Mouse (Mus musculus) MEL (cell line): ENCODE measurements around the gene Ifitm10. TPM values are rescaled to one million over a fixed set of nuclear protein-coding genes. Genes with fewer than 3 reads are reported as not detected.

ENCODE experiments used
- DNase-seq: peaks from one replicate; pipeline ENCODE4 v3.0.0; 2011; ENCODE audit warnings: low read depth, low spot score
- H3K27ac ChIP-seq: 2 replicates; pipeline ENCODE4 v1.5.1; 2012; ENCODE audit warnings: low read depth, mild to moderate bottlenecking, control low read depth, low read length, moderate library complexity; ENCODE audit not compliant: control insufficient read depth
- H3K27me3 ChIP-seq, 2 experiments: fragments of 150-350 bp in 1 of 2; sonication (generic) in 1 of 2; 2 replicates each; pipeline ENCODE4 v1.6.1; 2012; ENCODE audit warnings: low read length in 2 of 2, mild to moderate bottlenecking in 2 of 2, improper control_type of control experiment in 1 of 2, moderate library complexity in 1 of 2; ENCODE audit not compliant: insufficient read depth in 2 of 2, control insufficient read depth in 1 of 2
- H3K36me3 ChIP-seq, 2 experiments: 2 replicates each; pipeline ENCODE4 v1.6.1; 2012 to 2014; ENCODE audit warnings: low read length in 2 of 2, improper control_type of control experiment in 1 of 2, inconsistent platforms in 1 of 2, mild to moderate bottlenecking in 1 of 2; ENCODE audit not compliant: insufficient read depth in 2 of 2, control insufficient read depth in 1 of 2
- H3K4me1 ChIP-seq, 2 experiments: fragments of 150-350 bp in 1 of 2; sonication (generic) in 1 of 2; 2 replicates each; pipeline ENCODE4 v1.6.1; 2012; ENCODE audit warnings: low read length in 2 of 2, improper control_type of control experiment in 1 of 2, mild to moderate bottlenecking in 1 of 2; ENCODE audit not compliant: insufficient read depth in 2 of 2, control insufficient read depth in 1 of 2
- H3K4me3 ChIP-seq, 2 experiments: fragments of 150-350 bp in 1 of 2; sonication (generic) in 1 of 2; 2 replicates each; pipeline ENCODE4 v1.5.1; 2012; ENCODE audit warnings: low read depth in 2 of 2, low read length in 2 of 2, mild to moderate bottlenecking in 2 of 2, moderate library complexity in 2 of 2, control low read depth in 1 of 2, improper control_type of control experiment in 1 of 2; ENCODE audit not compliant: control insufficient read depth in 1 of 2, insufficient read depth in 1 of 2
- H3K79me2 ChIP-seq: 2 replicates; pipeline ENCODE4 v1.6.1; 2012; ENCODE audit warnings: mild to moderate bottlenecking, low read length, moderate library complexity; ENCODE audit not compliant: control insufficient read depth, poor library complexity, insufficient read depth
- H3K9ac ChIP-seq: 2 replicates; pipeline ENCODE4 v1.6.1; 2012; ENCODE audit warnings: low read depth, mild to moderate bottlenecking, control low read depth, low read length, moderate library complexity; ENCODE audit not compliant: control insufficient read depth, poor library complexity, severe bottlenecking
- H3K9me3 ChIP-seq: fragments of 150-350 bp; sonication (generic); replicated peaks from 2 replicates; pipeline ENCODE4 v1.6.1; 2012; ENCODE audit warnings: mild to moderate bottlenecking, low read length, improper control_type of control experiment, moderate library complexity; ENCODE audit not compliant: insufficient read depth
- BHLHE40 ChIP-seq: IDR thresholded peaks from 2 replicates; pipeline ENCODE4 v1.6.1; 2012; ENCODE audit warnings: low read depth, mild to moderate bottlenecking, inconsistent platforms, low read length, improper control_type of control experiment, borderline replicate concordance
- CHD2 ChIP-seq: IDR thresholded peaks from 2 replicates; pipeline ENCODE4 v1.6.1; 2011; ENCODE audit warnings: low read length, improper control_type of control experiment
- CTCF ChIP-seq, 3 experiments: IDR thresholded peaks in 2 of 3; conservative IDR thresholded peaks in 1 of 3; 2 replicates each; pipeline ENCODE4 v1.5.1; 2011 to 2012; ENCODE audit warnings: low read length in 3 of 3, low read depth in 2 of 3, mild to moderate bottlenecking in 2 of 3, improper control_type of control experiment in 1 of 3, inconsistent platforms in 1 of 3, mixed read lengths in 1 of 3, moderate library complexity in 1 of 3; ENCODE audit not compliant: control insufficient read depth in 1 of 3, insufficient read depth in 1 of 3, poor library complexity in 1 of 3, severe bottlenecking in 1 of 3
- E2F4 ChIP-seq: IDR thresholded peaks from 2 replicates; pipeline ENCODE4 v1.6.1; 2011; ENCODE audit warnings: low read depth, low read length, improper control_type of control experiment, borderline replicate concordance
- ELF1 ChIP-seq: IDR thresholded peaks from 2 replicates; pipeline ENCODE4 v1.6.1; 2014; ENCODE audit warnings: low read depth, mild to moderate bottlenecking, inconsistent platforms, low read length, improper control_type of control experiment, moderate library complexity
- EP300 ChIP-seq, 2 experiments: IDR thresholded peaks; 2 replicates each; pipeline ENCODE4 v1.6.1; 2011; ENCODE audit warnings: improper control_type of control experiment in 2 of 2, low read length in 2 of 2, low read depth in 1 of 2, mild to moderate bottlenecking in 1 of 2
- ETS1 ChIP-seq: IDR thresholded peaks from 2 replicates; pipeline ENCODE4 v1.6.1; 2012; ENCODE audit warnings: low read depth, mild to moderate bottlenecking, inconsistent platforms, low read length, improper control_type of control experiment, moderate library complexity
- GATA1 ChIP-seq: IDR thresholded peaks from 2 replicates; pipeline ENCODE4 v1.6.1; 2011; ENCODE audit warnings: low read depth, low read length, improper control_type of control experiment
- HCFC1 ChIP-seq: IDR thresholded peaks from 2 replicates; pipeline ENCODE4 v1.6.1; 2012; ENCODE audit warnings: low read depth, mild to moderate bottlenecking, inconsistent platforms, low read length, improper control_type of control experiment, moderate library complexity
- JUND ChIP-seq: IDR thresholded peaks from 2 replicates; pipeline ENCODE4 v1.6.1; 2011; ENCODE audit warnings: low read depth, mild to moderate bottlenecking, improper control_type of control experiment, low read length
- KAT2A ChIP-seq: conservative IDR thresholded peaks from 2 replicates; pipeline ENCODE4 v1.6.1; 2012; ENCODE audit warnings: low read depth, low read length, improper control_type of control experiment, inconsistent platforms
- MAX ChIP-seq: IDR thresholded peaks from 2 replicates; pipeline ENCODE4 v1.6.1; 2011; ENCODE audit warnings: low read length, improper control_type of control experiment
- MXI1 ChIP-seq: IDR thresholded peaks from 2 replicates; pipeline ENCODE4 v1.6.1; 2011; ENCODE audit warnings: mild to moderate bottlenecking, low read depth, low read length, improper control_type of control experiment
- MYB ChIP-seq: IDR thresholded peaks from 2 replicates; pipeline ENCODE4 v1.6.1; 2011; ENCODE audit warnings: mild to moderate bottlenecking, low read depth, low read length, improper control_type of control experiment
- MYC ChIP-seq: IDR thresholded peaks from 2 replicates; pipeline ENCODE4 v1.6.1; 2011; ENCODE audit warnings: low read depth, mild to moderate bottlenecking, low read length, improper control_type of control experiment, moderate library complexity
- NELFE ChIP-seq: IDR thresholded peaks from 2 replicates; pipeline ENCODE4 v1.6.1; 2011; ENCODE audit warnings: low read depth, low read length, improper control_type of control experiment
- NRF1 ChIP-seq: IDR thresholded peaks from 2 replicates; pipeline ENCODE4 v1.6.1; 2014; ENCODE audit warnings: low read depth, mild to moderate bottlenecking, inconsistent platforms, low read length, improper control_type of control experiment, moderate library complexity; ENCODE audit not compliant: poor library complexity, insufficient read depth, severe bottlenecking
- POLR2A ChIP-seq, 2 experiments: IDR thresholded peaks; 2 replicates each; pipeline ENCODE4 v1.6.1; 2011 to 2012; ENCODE audit warnings: low read length in 2 of 2, mild to moderate bottlenecking in 2 of 2, control low read depth in 1 of 2, improper control_type of control experiment in 1 of 2, low read depth in 1 of 2, moderate library complexity in 1 of 2; ENCODE audit not compliant: control insufficient read depth in 1 of 2, insufficient read depth in 1 of 2, poor library complexity in 1 of 2
- RAD21 ChIP-seq: IDR thresholded peaks from 2 replicates; pipeline ENCODE4 v1.6.1; 2011; ENCODE audit warnings: mild to moderate bottlenecking, low read depth, low read length, improper control_type of control experiment
- RCOR1 ChIP-seq: IDR thresholded peaks from 2 replicates; pipeline ENCODE4 v1.6.1; 2012; ENCODE audit warnings: low read depth, mild to moderate bottlenecking, inconsistent platforms, low read length, improper control_type of control experiment
- TAL1 ChIP-seq: IDR thresholded peaks from 2 replicates; pipeline ENCODE4 v1.6.1; 2012; ENCODE audit warnings: mild to moderate bottlenecking, inconsistent platforms, low read length, moderate library complexity, mixed read lengths
- TBP ChIP-seq: IDR thresholded peaks from 2 replicates; pipeline ENCODE4 v1.8.0; 2011; ENCODE audit warnings: low read depth, low read length, improper control_type of control experiment
- USF2 ChIP-seq, 2 experiments: IDR thresholded peaks; 2 replicates each; pipeline ENCODE4 v1.6.1; 2011 to 2012; ENCODE audit warnings: improper control_type of control experiment in 2 of 2, low read length in 2 of 2, borderline replicate concordance in 1 of 2, inconsistent platforms in 1 of 2, low read depth in 1 of 2, mild to moderate bottlenecking in 1 of 2; ENCODE audit not compliant: insufficient read depth in 1 of 2
- ZC3H11A ChIP-seq: IDR thresholded peaks from 2 replicates; pipeline ENCODE4 v1.6.1; 2012; ENCODE audit warnings: low read depth, mild to moderate bottlenecking, inconsistent platforms, low read length, improper control_type of control experiment
- ZKSCAN1 ChIP-seq: IDR thresholded peaks from 2 replicates; pipeline ENCODE4 v1.6.1; 2012; ENCODE audit warnings: low read depth, mild to moderate bottlenecking, inconsistent platforms, low read length, improper control_type of control experiment, moderate library complexity
- ZMIZ1 ChIP-seq: IDR thresholded peaks from 2 replicates; pipeline ENCODE4 v1.6.1; 2012; ENCODE audit warnings: low read depth, mild to moderate bottlenecking, inconsistent platforms, low read length, improper control_type of control experiment, moderate library complexity
- polyA plus RNA-seq, 2 experiments: library from polyadenylated mRNA; stranded (reverse) in 1 of 2; unstranded in 1 of 2; fragments of >175 nt in 1 of 2; fragments of >200 nt in 1 of 2; gene quantifications; 2 replicates each; pipeline versions ENCODE4 v1.2.1 to v1.2.4; 2012; ENCODE audit warnings: low replicate concordance in 2 of 2, low read depth in 1 of 2; ENCODE audit not compliant: insufficient read length in 2 of 2, insufficient read depth in 1 of 2, missing spikeins in 1 of 2
- total RNA-seq: library from RNA; depleted of rRNA; stranded (reverse); fragments of 300-350 nt; gene quantifications from 2 replicates; pipeline ENCODE4 v1.2.3, GENCODE M21; 2012

The Ifitm10 gene
- total and polyA plus RNA-seq, 3 experiments = 0.21 TPM; not detected in 2

DNA sequence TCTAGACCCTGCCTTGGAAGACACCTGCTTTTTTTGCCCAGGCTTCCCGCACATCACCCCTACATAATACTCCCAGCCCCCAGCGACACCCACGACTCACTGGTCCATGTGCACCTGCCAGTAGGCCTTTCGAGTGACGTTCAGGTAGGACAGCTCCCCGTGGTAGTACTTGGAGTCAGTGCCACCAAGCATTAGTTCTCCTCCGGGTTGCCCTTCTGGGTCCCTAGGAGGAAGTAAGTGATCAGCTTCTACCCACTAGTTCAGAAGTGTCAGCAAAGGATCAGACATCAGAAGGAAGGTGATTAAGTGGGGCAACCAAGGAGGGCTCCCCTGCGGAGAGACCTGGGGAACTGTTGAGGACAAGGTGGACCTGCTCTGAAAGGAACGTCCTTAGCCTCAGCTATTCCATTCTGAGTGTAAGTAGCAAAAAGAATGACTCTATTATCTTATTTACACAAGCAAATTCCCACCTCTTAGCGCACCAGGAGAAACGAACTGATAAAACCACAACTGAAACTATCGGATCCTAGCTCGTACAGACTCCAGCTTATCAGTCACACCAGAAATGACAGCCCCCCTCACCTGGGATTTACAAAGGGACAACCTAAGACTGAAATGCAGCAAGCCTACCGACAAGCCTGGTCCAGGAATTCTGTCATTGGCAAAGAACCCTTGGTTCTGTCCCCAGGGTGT lies 3.8 kb upstream of the Ifitm10 start (continued):
- TF ChIP-seq ZMIZ1 = peak; percentile 58; the same call in 1 of the 2 replicates
- TF ChIP-seq E2F4 = no peak
- TF ChIP-seq RCOR1 = peak; percentile 92

DNA sequence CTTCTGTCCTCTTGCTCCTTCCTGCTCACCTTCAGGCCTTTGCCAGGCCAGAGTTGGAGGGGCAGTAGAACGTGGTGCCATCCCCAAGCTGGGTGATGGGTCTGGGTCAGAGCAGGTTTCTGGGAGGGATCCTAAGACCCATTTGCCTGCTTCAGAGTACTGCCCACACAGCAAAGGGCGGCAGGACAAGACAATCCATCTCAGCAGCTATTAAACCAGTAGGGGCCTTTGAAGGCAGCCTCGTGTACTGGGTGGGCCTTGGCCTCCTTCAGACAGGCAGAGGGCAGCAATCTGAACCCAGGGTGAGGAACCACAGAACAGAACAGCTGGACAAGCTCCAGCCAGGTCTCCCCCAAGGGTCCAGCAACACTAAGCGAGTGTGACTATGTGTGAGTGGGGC lies 2.5 kb upstream of the Ifitm10 start:
- Histone ChIP-seq H3K9ac (no peak overlapping the region), H3K27me3 (no peaks in the 10 kb centered on the region), H3K4me3 (no peak overlapping the region), H3K4me1 (peaks cover 9 to 22% of the 10 kb centered on the region in 2 experiments), H3K27ac (no peak overlapping the region), H3K79me2 (no peaks in the 10 kb centered on the region), H3K9me3 (no peaks in the 10 kb centered on the region), H3K36me3 (peaks cover 5 to 19% of the 10 kb centered on the region in 2 experiments)
- no peak for DNase-seq
- TF ChIP-seq NRF1 (no peak), HCFC1 (no peak), POLR2A (IDR thresholded peaks at IDR 0.05; ENCODE audit: control insufficient read depth in 1 of 2, insufficient read depth in 1 of 2, low read depth in 1 of 2, low read length in 2 of 2, poor library complexity in 1 of 2) (no peak), BHLHE40 (no peak), E2F4 (no peak), MYC (no peak), ETS1 (no peak), RAD21 (no peak), CHD2 (no peak), TBP (no peak)
- TF ChIP-seq, all 39 proteins: peak for 0

DNA sequence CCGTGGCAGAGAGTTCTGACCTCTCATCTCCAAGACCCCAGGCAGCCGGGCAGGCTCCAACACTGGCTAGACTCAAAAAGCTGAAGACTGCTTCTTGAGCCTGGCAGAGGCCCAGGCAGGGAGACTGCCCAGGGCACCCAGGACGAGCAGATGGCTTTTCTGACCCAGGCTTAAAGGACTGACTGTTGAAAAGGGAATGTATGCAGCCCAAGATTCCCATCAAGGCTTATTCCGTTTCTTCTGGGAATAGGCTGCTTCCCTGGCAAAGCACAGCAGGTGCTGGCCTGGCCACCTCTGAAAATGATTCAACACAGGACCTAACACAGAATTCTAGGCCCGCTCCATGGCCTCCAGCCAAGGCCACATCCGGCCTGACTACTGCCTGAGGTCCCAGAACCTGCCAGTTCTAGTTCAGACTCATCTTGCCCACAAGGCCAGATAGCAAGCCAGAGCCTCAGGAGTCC lies 1.7 kb upstream of the Ifitm10 start:
- no peaks in the 10 kb centered on the region for H3K79me2 ChIP-seq
- no peak overlapping the region for H3K4me3 ChIP-seq
- H3K27me3 ChIP-seq = no peaks in the 10 kb centered on the region
- no peaks in the 10 kb centered on the region for H3K9me3 ChIP-seq
- peaks cover 3 to 19% of the 10 kb centered on the region in 2 experiments; a peak in 3 of 4 replicates for H3K36me3 ChIP-seq
- DNase-seq = no peak
- no peak overlapping the region for H3K27ac ChIP-seq
- H3K9ac ChIP-seq = no peak overlapping the region
- H3K4me1 ChIP-seq = peaks cover 9 to 22% of the 10 kb centered on the region in 2 experiments
- TF ChIP-seq KAT2A (no peak), NELFE (no peak), TAL1 (no peak), GATA1 (no peak), MXI1 (no peak), CTCF (IDR thresholded peaks at IDR 0.05 in 2 of 3, conservative IDR thresholded peaks at IDR 0.05 in 1 of 3; ENCODE audit: control insufficient read depth in 1 of 3, insufficient read depth in 1 of 3, low read depth in 2 of 3, low read length in 3 of 3, poor library complexity in 1 of 3, severe bottlenecking in 1 of 3) (no peak), MYB (no peak), NRF1 (no peak), CHD2 (no peak), JUND (no peak), ZMIZ1 (no peak), BHLHE40 (no peak), EP300 (IDR thresholded peaks at IDR 0.05; ENCODE audit: low read depth in 1 of 2, low read length in 2 of 2) (no peak), MAX (no peak), POLR2A (IDR thresholded peaks at IDR 0.05; ENCODE audit: control insufficient read depth in 1 of 2, insufficient read depth in 1 of 2, low read depth in 1 of 2, low read length in 2 of 2, poor library complexity in 1 of 2) (no peak), USF2 (IDR thresholded peaks at IDR 0.05; ENCODE audit: borderline replicate concordance in 1 of 2, insufficient read depth in 1 of 2, low read depth in 1 of 2, low read length in 2 of 2) (no peak), ZKSCAN1 (no peak), ZC3H11A (no peak), ELF1 (no peak), RCOR1 (no peak)
- TF ChIP-seq, all 39 proteins: peak for 0
